Mouse (Mus musculus) kidney, postnatal 0 days (tissue): ENCODE data around the gene Tspan3. TPM values are rescaled to one million over a fixed set of nuclear protein-coding genes. Genes with fewer than 3 reads are reported as not detected.

Experiments
- ATAC-seq: fragments of 200-750 bp; cut with Nextera tagmentation; replicated peaks from 2 replicates; pipeline ENCODE4 v1.8.0; 2017; ENCODE audit warnings: low read depth, moderate number of reproducible peaks, moderate TSS enrichment, moderate library complexity; ENCODE audit not compliant: low FRiP score
- DNase-seq: peaks from one replicate; pipeline ENCODE4 v3.0.0-alpha.2; 2016; ENCODE audit warnings: low spot score
- H3K27ac ChIP-seq: fragments of 300-500 bp; sonication (generic); 2 replicates; pipeline ENCODE4 v1.5.1; 2014; ENCODE audit warnings: mild to moderate bottlenecking
- H3K27me3 ChIP-seq: fragments of 300-500 bp; sonication (generic); 2 replicates; pipeline ENCODE4 v1.6.1; 2014; ENCODE audit warnings: low read length, mixed read lengths; ENCODE audit not compliant: insufficient read depth
- H3K36me3 ChIP-seq: fragments of 300-500 bp; sonication (generic); 2 replicates; pipeline ENCODE4 v1.6.1; 2014; ENCODE audit warnings: low read length, mixed read lengths; ENCODE audit not compliant: insufficient read depth
- H3K4me1 ChIP-seq: fragments of 300-500 bp; sonication (generic); replicated peaks from 2 replicates; pipeline ENCODE4 v1.6.1; 2014; ENCODE audit warnings: antibody characterized with exemption, low read length, mixed read lengths; ENCODE audit not compliant: insufficient read depth
- H3K4me2 ChIP-seq: fragments of 300-500 bp; sonication (generic); 2 replicates; pipeline ENCODE4 v1.6.1; 2014; ENCODE audit warnings: mild to moderate bottlenecking, low read length, moderate library complexity, mixed read lengths
- H3K4me3 ChIP-seq: fragments of 300-500 bp; sonication (generic); replicated peaks from 2 replicates; pipeline ENCODE4 v1.5.1; 2014; ENCODE audit warnings: low read depth, low read length
- H3K9ac ChIP-seq: fragments of 300-500 bp; sonication (generic); 2 replicates; pipeline ENCODE4 v1.6.1; 2014; ENCODE audit warnings: low read depth, low read length
- H3K9me3 ChIP-seq: fragments of 300-500 bp; sonication (generic); replicated peaks from 2 replicates; pipeline ENCODE4 v1.6.1; 2016; ENCODE audit warnings: low read length, inconsistent platforms, mixed read lengths
- CTCF ChIP-seq: IDR thresholded peaks from 2 replicates; pipeline ENCODE4 v1.5.1; 2016; ENCODE audit warnings: antibody characterized with exemption, low read depth, mild to moderate bottlenecking, moderate library complexity
- WGBS: fragments of 180-500 bp; shearing (Covaris S2); extraction: QIAGEN DNeasy Blood & Tissue Kit; methylation state at CpG from one replicate; pipeline ENCODE4 v1.1.7; 2014; 5-methylcytosine and 5-hydroxymethylcytosine counted together
- polyA plus RNA-seq: library from polyadenylated mRNA; unstranded; fragments of >200 nt; fragmentation: Nextera tagmentation; extraction: Ambion mirVana; gene quantifications from 2 replicates; pipeline ENCODE4 v1.2.1, GENCODE M21; 2015

The Tspan3 gene
- polyA plus RNA-seq, 1 experiment from 2014 or later, result 452 TPM

GRCm38 (mm10) chr9:56160341-56161141 lies 4.7 kb downstream of the Tspan3 start:
- Histone ChIP-seq H3K4me1 (peaks cover 13% of the 10 kb centered on the region; the same call in 1 of the 2 replicates), H3K4me2 (peak overlapping the region; percentile 59), H3K9me3 (no peaks in the 10 kb centered on the region), H3K4me3 (peak overlapping the region; percentile 93), H3K9ac (peak overlapping the region; percentile 94), H3K27ac (peak overlapping the region; percentile 86), H3K36me3 (no peaks in the 10 kb centered on the region), H3K27me3 (no peaks in the 10 kb centered on the region)
- no peak for TF ChIP-seq CTCF
- peak; percentile 96 for ATAC-seq
- DNase-seq, result peak; percentile 96
- WGBS, result under 1% methylated on average over 77 of the region's 82 CpGs

- H3K4me1 ChIP-seq, result peaks cover 13% of the 10 kb centered on the region; the same call in 1 of the 2 replicates
- peak overlapping the region; percentile 93; the same call in 1 of the 2 replicates for H3K4me3 ChIP-seq
- no peaks in the 10 kb centered on the region for H3K27me3 ChIP-seq
- ATAC-seq (no peak), DNase-seq (no peak)
- H3K36me3 ChIP-seq, result no peaks in the 10 kb centered on the region
- peak overlapping the region; percentile 59 for H3K4me2 ChIP-seq
- TF ChIP-seq CTCF, result no peak
- WGBS, result 8% methylated on average over 2 of the region's 2 CpGs
- H3K9me3 ChIP-seq, result no peaks in the 10 kb centered on the region
- 0 out of 2 replicates have a peak overlapping the region, but pooled peaks have one; percentile 94 for H3K9ac ChIP-seq
- H3K27ac ChIP-seq, result no peak overlapping the region
These were observed 5.8 kb downstream of the Tspan3 start for GRCm38 (mm10) chr9:56159456-56159855.

DNA sequence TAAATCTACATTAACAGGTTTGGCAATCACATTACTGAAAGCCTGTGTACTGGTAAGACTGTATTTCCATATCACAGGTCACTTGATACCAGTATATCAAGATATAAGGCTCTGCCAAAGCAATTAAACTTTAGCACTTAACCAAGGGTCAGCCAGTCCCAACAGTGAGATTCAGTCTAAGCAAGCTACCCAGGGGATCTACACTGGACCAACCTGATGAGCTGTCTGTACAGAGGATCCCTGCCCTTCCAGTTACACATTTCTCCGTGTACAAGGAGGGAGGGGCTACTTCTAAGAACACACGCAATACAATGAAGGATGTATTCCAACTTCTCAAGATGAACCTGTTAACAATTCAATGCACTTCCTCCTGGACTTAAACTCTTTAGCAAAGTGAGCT lies 7.2 kb downstream of the Tspan3 start:
- Histone ChIP-seq H3K4me1 (peaks cover 13% of the 10 kb centered on the region; the same call in 1 of the 2 replicates), H3K4me2 (peak overlapping the region; percentile 7; the same call in 1 of the 2 replicates), H3K27ac (no peak overlapping the region), H3K9me3 (no peaks in the 10 kb centered on the region), H3K36me3 (no peaks in the 10 kb centered on the region), H3K4me3 (no peak overlapping the region), H3K27me3 (no peaks in the 10 kb centered on the region), H3K9ac (no peak overlapping the region)
- no peak for TF ChIP-seq CTCF
- no peak for ATAC-seq
- WGBS, result 34% methylated on average over 2 of the region's 2 CpGs
- DNase-seq, result no peak

- Histone ChIP-seq H3K27me3 (no peaks in the 10 kb centered on the region), H3K9me3 (no peaks in the 10 kb centered on the region), H3K4me3 (no peak overlapping the region), H3K4me2 (no peak overlapping the region), H3K9ac (no peak overlapping the region), H3K36me3 (no peaks in the 10 kb centered on the region), H3K4me1 (peaks cover 12% of the 10 kb centered on the region; the same call in 1 of the 2 replicates), H3K27ac (no peak overlapping the region)
- WGBS, result 80% methylated on average over 5 of the region's 5 CpGs
- TF ChIP-seq CTCF, result no peak
- ATAC-seq, result no peak
- DNase-seq, result no peak
These were observed 10.7 kb downstream of the Tspan3 start for GRCm38 (mm10) chr9:56154572-56154971.

GRCm38 (mm10) chr9:56152482-56153007 lies 12.7 kb downstream of the Tspan3 start:
- Histone ChIP-seq H3K4me2 (no peak overlapping the region), H3K4me1 (no peaks in the 10 kb centered on the region), H3K9ac (no peak overlapping the region), H3K9me3 (no peaks in the 10 kb centered on the region), H3K4me3 (no peak overlapping the region), H3K36me3 (no peaks in the 10 kb centered on the region), H3K27me3 (no peaks in the 10 kb centered on the region), H3K27ac (0 out of 2 replicates have a peak overlapping the region, but pooled peaks have one; percentile 20)
- DNase-seq (no peak), ATAC-seq (no peak)
- no peak for TF ChIP-seq CTCF
- WGBS, result 64% methylated on average over 4 of the region's 4 CpGs

DNA sequence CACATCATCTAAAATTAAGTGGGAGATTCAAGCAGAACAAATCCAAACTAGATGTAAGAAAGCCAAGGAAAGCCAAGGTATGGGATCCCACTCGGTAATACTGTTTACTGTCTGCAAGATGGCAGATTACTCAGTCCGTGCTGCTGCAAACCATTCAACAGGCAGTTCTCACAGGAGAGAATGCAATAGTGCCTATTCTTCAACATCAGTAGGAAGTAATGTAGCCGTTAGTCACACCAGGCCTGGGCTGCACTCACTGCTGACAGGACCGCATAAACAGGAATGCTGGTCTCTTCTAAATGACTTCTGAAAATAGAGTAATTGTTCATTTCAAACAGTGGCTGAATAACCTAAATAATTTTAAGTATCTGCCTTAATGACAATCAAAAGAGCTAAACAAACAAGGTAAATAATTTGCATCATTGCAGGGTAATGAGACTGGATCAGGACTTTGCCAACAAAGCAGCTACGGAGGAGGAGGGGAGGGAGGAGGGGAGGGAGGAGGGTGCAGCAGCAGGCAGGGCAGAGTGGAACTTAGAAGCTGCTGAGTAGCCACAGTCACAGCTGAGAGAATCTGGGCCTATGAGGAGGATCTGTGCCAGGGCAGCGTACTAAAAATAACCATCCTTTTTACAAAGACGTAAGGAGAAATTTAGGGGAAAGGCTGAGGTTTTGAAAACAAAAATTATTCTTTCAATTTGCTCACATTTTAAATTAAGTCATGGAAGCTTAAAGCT lies 13.4 kb downstream of the Tspan3 start:
- ATAC-seq, result peak; percentile 69; the same call in 1 of the 2 replicates
- no peak for TF ChIP-seq CTCF
- DNase-seq, result peak; percentile 65

More for the DNA sequence above, 13.4 kb downstream of the Tspan3 start:
- H3K36me3 ChIP-seq, result 0 out of 2 replicates have a peak, but pooled peaks cover under 1% of the 10 kb centered on the region
- H3K9me3 ChIP-seq, result no peaks in the 10 kb centered on the region
- H3K27ac ChIP-seq, result no peak overlapping the region
- no peak overlapping the region for H3K4me2 ChIP-seq
- no peaks in the 10 kb centered on the region for H3K27me3 ChIP-seq
- H3K9ac ChIP-seq, result no peak overlapping the region
- H3K4me3 ChIP-seq, result no peak overlapping the region
- no peaks in the 10 kb centered on the region for H3K4me1 ChIP-seq
- whole genome bisulfite sequencing, result 32% methylated on average over 7 of the region's 7 CpGs
